Mouse (Mus musculus): ENCODE results near the gene Vps35l. TPM values are rescaled to one million over a fixed set of nuclear protein-coding genes. Genes with fewer than 3 reads are reported as not detected.

The Vps35l gene
- polyA plus RNA-seq, 1 experiment from 2014 or later = 46.3 TPM

DNA sequence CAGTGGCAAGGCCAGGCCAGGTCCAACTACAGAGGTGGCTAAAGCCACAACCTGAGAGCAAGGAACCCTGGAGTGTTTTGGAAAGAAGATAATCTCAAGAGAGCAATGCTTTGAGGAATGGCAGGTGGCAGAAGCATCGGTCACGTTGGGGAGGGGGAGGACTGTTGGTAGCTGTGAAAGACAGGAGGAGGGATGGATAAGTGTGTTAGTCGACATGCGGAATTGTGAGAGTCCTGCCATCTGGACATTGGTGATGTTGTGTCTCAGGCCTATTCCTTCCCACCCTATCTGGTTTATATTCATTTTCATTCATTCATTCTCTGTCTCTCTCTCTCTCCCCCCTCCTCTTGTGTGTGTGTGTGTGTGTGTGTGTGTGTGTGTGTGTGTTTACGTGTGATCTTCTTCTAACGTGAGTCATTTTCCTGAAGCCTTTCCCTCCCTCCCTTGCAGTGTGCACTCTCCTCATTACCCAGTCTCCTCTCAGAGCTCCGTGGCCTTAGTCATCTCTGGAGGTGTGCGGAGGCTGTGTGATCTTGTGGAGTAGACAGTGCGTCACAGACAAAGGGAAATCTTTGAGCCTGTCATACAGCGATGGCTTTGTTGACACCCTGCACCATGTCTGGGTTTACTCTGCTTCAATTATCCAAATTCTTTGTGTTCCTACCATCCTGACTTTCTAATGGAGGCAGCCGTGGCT is 43.4 kb downstream of the Vps35l start:
- H3K4me3 ChIP-seq = no peak overlapping the region
- ATAC-seq (ENCODE audit: extremely low read depth, insufficient number of reproducible peaks, low FRiP score, low TSS enrichment) = no peak
- 84% methylated on average over 9 of the region's 11 CpGs for WGBS

DNA sequence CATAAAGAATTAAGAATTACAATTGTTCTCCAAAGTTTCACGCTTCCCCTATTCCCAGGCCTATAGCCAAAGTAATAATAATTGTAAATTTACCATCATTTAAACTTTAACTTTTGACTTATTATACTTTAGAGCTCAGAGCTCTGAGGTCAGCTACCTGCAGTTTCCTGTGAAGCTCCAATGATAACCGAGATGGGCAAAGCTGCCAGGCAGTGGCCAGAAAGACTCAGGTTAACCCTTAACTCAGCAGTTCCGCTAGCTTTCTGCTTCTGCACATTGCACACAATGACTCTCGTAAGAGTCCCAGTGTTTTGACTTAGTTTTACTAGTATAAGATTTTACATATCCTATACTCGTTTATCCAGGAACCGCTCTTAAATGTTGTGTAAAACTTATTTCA is 46.1 kb downstream of the Vps35l start:
- H3K36me3 ChIP-seq = peaks cover 43% of the 10 kb centered on the region
- no peaks in the 10 kb centered on the region for H3K9me3 ChIP-seq
- WGBS = 81% methylated on average over 6 of the region's 6 CpGs
- peaks cover 7% of the 10 kb centered on the region; the same call in 1 of the 2 replicates for H3K4me1 ChIP-seq
- H3K27me3 ChIP-seq (replicated peaks) = no peaks in the 10 kb centered on the region
- no peak overlapping the region for H3K27ac ChIP-seq (replicated peaks)
- no peak overlapping the region for H3K9ac ChIP-seq
- no peak overlapping the region for H3K4me2 ChIP-seq
- H3K4me3 ChIP-seq = no peak overlapping the region
- no peak for ATAC-seq (ENCODE audit: extremely low read depth, insufficient number of reproducible peaks, low FRiP score, low TSS enrichment)

More for the DNA sequence above, 43.4 kb downstream of the Vps35l start:
- no peak overlapping the region for H3K4me2 ChIP-seq
- H3K9me3 ChIP-seq = no peaks in the 10 kb centered on the region
- no peak overlapping the region for H3K27ac ChIP-seq (replicated peaks)
- H3K4me1 ChIP-seq = peaks cover 2% of the 10 kb centered on the region; the same call in 1 of the 2 replicates
- peaks cover 57% of the 10 kb centered on the region for H3K36me3 ChIP-seq
- H3K27me3 ChIP-seq (replicated peaks) = no peaks in the 10 kb centered on the region
- H3K9ac ChIP-seq = no peak overlapping the region

DNA sequence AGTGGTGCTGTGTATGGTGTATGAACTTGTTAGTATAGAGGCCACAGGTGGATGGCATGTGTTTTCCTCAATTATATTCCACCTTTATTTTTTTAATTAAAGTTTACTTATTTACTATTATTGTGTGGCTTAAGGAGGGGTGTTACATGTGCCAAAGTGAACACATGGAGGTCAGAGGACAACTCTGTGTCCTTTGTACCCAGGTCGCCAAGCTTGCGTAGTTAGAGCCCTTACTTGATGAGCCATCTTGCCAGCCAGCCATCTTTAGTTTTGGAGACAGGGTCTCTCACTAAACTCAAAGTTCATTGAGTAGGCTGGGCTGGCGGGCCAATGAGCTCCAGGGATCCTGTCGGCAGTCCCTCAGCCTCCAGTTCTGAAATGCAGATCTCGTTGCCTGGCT is 47.3 kb downstream of the Vps35l start:
- WGBS = 86% methylated on average over 5 of the region's 5 CpGs
- Histone ChIP-seq H3K4me1 (peaks cover 7% of the 10 kb centered on the region; the same call in 1 of the 2 replicates), H3K36me3 (peaks cover 50% of the 10 kb centered on the region), H3K27me3 (replicated peaks) (no peaks in the 10 kb centered on the region), H3K4me2 (no peak overlapping the region), H3K27ac (replicated peaks) (no peak overlapping the region), H3K9ac (no peak overlapping the region), H3K4me3 (no peak overlapping the region), H3K9me3 (no peaks in the 10 kb centered on the region)
- ATAC-seq (ENCODE audit: extremely low read depth, insufficient number of reproducible peaks, low FRiP score, low TSS enrichment) = no peak

DNA sequence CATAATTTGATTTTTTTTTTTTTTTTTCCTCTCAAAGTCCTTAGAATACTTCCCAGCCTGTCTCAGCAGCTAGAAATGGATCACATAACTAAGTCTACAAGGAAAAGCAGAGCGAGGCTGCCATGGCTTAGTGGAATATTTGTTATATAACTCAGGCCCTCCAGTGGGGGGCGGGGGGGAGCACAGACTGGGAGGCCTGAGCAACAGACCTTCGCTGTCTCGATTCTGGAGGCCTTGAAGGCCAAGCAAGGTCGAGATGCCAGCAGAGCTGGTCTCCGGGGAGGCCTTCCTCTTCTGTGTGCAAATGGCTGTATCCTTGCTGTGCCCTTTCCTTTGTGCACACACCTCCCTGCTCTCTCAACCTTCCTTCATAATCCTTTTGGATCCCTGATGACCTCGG is 48.5 kb downstream of the Vps35l start:
- no peak for ATAC-seq (ENCODE audit: extremely low read depth, insufficient number of reproducible peaks, low FRiP score, low TSS enrichment)
- WGBS = 52% methylated on average over 7 of the region's 7 CpGs

DNA sequence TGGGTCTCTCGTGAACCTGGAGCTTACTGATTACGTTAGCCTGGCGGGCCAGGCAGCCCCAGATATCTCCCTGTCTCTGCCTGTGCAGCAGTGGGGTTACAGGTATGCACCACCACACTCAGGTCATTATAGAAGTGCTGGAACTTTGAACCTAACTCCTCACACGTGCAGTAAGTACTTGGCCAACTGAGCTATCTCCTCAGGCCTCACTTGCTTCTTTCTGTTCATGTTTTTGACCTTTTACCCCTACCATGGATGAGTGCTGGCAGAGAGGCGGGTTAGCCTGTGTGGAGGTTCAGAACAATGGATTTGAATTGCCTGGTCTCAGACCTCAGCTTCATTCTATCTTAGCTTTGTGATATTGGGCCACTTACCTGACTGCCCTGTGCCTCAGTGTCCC is 50.3 kb downstream of the Vps35l start:
- Histone ChIP-seq H3K27me3 (replicated peaks) (no peaks in the 10 kb centered on the region), H3K36me3 (peaks cover 44% of the 10 kb centered on the region), H3K9ac (no peak overlapping the region), H3K4me2 (no peak overlapping the region), H3K4me1 (peaks cover 7% of the 10 kb centered on the region; the same call in 1 of the 2 replicates), H3K9me3 (no peaks in the 10 kb centered on the region), H3K27ac (replicated peaks) (no peak overlapping the region), H3K4me3 (no peak overlapping the region)
- no peak for ATAC-seq (ENCODE audit: extremely low read depth, insufficient number of reproducible peaks, low FRiP score, low TSS enrichment)
- 76% methylated on average over 5 of the region's 5 CpGs for WGBS

More for the DNA sequence above, 48.5 kb downstream of the Vps35l start:
- peaks cover 7% of the 10 kb centered on the region; the same call in 1 of the 2 replicates for H3K4me1 ChIP-seq
- no peak overlapping the region for H3K4me2 ChIP-seq
- no peaks in the 10 kb centered on the region for H3K27me3 ChIP-seq (replicated peaks)
- no peak overlapping the region for H3K9ac ChIP-seq
- no peak overlapping the region for H3K27ac ChIP-seq (replicated peaks)
- H3K4me3 ChIP-seq = no peak overlapping the region
- H3K9me3 ChIP-seq = no peaks in the 10 kb centered on the region
- H3K36me3 ChIP-seq = peaks cover 53% of the 10 kb centered on the region

DNA sequence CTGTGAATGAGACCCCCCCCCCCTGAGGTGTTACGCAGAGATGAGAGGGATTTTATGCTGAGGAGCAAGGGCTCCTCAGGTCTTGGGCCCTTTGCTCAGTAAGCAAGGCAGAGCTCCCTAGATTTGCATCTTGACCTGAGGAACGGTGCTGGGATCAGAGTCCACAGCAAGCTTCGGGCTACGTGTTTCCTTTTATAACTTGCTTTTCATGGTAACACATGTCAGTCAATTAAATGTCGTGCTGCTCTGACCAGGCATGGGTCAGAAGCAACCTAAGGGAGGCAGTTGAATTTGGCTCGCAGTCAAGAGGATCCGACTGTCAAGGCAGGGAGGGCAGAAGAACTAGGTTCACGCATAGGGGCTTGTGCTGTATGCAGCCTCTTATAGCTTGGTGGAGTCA is 53.9 kb downstream of the Vps35l start:
- Histone ChIP-seq H3K9me3 (no peaks in the 10 kb centered on the region), H3K27me3 (replicated peaks) (no peaks in the 10 kb centered on the region), H3K4me1 (peaks cover under 1% of the 10 kb centered on the region; the same call in 1 of the 2 replicates), H3K4me2 (no peak overlapping the region), H3K4me3 (no peak overlapping the region), H3K36me3 (peaks cover 55% of the 10 kb centered on the region), H3K27ac (replicated peaks) (no peak overlapping the region), H3K9ac (no peak overlapping the region)
- ATAC-seq (ENCODE audit: extremely low read depth, insufficient number of reproducible peaks, low FRiP score, low TSS enrichment) = no peak
- 81% methylated on average over 8 of the region's 8 CpGs for WGBS

DNA sequence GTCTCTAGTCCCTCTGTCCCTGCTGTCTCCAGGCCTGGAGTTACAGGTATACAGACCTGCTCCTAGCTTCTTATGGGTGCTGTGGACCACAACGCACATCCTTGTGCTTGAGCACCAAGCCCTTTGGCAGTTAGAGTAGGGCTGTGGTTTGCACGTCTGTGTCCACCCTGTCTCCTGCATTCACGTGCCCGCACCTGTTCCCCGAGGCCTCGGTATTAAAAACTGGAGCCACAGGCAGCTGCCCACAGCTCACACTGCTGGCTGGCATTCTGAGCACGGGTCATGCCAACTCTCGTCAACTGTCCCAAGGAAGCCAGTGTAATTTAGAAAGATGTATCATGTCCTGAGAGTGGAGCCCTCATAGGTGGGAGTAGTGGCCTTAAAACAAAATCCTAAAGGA is 55.8 kb downstream of the Vps35l start:
- Histone ChIP-seq H3K9me3 (no peaks in the 10 kb centered on the region), H3K36me3 (peaks cover 65% of the 10 kb centered on the region), H3K4me3 (no peak overlapping the region), H3K27me3 (replicated peaks) (no peaks in the 10 kb centered on the region), H3K9ac (no peak overlapping the region), H3K4me2 (no peak overlapping the region), H3K27ac (replicated peaks) (no peak overlapping the region), H3K4me1 (no peaks in the 10 kb centered on the region)
- no peak for ATAC-seq (ENCODE audit: extremely low read depth, insufficient number of reproducible peaks, low FRiP score, low TSS enrichment)
- WGBS = 90% methylated on average over 8 of the region's 8 CpGs

DNA sequence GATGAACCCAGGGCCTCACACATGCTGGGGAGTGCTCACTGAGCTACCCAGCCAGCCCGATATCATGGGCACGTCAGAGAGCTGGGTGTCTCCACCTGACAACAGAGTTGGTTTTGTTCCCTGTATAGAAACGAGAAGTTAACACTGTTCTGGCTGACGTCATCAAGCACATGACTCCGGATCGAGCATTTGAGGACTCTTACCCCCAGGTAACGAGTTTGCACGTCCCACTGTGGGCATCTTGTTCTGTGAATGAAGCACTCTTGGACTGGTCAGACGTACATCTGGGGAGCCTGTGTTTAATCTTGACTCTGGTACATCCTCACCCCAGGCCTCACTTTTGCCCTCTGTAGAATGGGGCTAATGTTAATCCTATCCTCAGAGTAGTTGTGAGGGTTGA is 56.8 kb downstream of the Vps35l start:
- Histone ChIP-seq H3K4me1 (no peaks in the 10 kb centered on the region), H3K36me3 (peaks cover 64% of the 10 kb centered on the region), H3K27ac (replicated peaks) (no peak overlapping the region), H3K9me3 (no peaks in the 10 kb centered on the region), H3K9ac (no peak overlapping the region), H3K4me3 (no peak overlapping the region), H3K4me2 (no peak overlapping the region), H3K27me3 (replicated peaks) (no peaks in the 10 kb centered on the region)
- no peak for ATAC-seq (ENCODE audit: extremely low read depth, insufficient number of reproducible peaks, low FRiP score, low TSS enrichment)
- WGBS = 86% methylated on average over 9 of the region's 9 CpGs

DNA sequence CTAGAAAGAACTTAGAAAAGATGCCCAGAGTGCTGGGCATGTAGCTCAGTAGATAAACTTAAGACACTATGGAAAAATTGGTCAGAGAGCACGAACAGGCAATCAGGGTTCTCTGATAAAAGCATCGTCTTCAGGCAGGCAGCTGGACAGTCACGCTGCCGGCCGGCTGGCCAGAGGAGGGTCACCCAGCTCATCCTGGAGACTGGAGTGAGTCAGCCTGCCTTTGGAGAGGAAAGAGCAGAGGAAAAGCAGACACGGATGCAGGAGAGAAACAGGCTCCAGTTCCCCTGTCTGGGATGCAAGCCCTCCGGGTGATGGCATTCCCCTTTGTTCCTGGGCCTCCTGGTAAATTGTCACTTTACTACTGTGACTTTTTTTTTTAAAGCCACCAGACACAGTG is 57.6 kb downstream of the Vps35l start:
- no peak overlapping the region for H3K4me3 ChIP-seq
- no peak overlapping the region for H3K4me2 ChIP-seq
- no peaks in the 10 kb centered on the region for H3K9me3 ChIP-seq
- no peak overlapping the region for H3K9ac ChIP-seq
- H3K27ac ChIP-seq (replicated peaks) = no peak overlapping the region
- H3K27me3 ChIP-seq (replicated peaks) = no peaks in the 10 kb centered on the region
- H3K4me1 ChIP-seq = no peaks in the 10 kb centered on the region
- H3K36me3 ChIP-seq = peaks cover 64% of the 10 kb centered on the region
- 30% methylated on average over 7 of the region's 7 CpGs for WGBS
- no peak for ATAC-seq (ENCODE audit: extremely low read depth, insufficient number of reproducible peaks, low FRiP score, low TSS enrichment)

DNA sequence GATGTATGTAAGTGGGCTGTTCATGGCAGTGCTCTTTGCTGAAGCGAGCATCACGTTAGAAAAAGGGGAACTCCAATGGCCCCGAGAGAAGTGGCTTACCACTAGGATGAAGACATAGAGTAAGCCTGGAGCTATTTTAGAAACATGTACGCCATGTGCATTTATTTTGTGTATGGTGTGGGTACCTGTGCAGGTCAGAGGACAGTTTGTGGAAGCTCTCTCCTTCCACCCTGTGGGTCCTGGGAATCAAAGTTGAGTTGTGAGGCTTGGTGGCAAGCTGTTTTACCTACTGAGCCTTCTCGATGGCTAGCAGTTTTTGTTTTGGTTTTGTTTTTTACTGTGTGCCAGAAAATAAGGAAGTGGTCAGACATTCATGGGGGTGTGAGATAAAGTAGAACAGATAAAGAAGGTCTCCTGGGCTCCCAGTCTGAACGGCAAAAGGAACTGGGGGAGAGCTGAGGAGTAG is 58.1 kb downstream of the Vps35l start:
- 66% methylated on average over 6 of the region's 6 CpGs for WGBS
- Histone ChIP-seq H3K27ac (replicated peaks) (no peak overlapping the region), H3K4me2 (no peak overlapping the region), H3K9ac (no peak overlapping the region), H3K36me3 (peaks cover 65% of the 10 kb centered on the region), H3K4me1 (no peaks in the 10 kb centered on the region), H3K27me3 (replicated peaks) (no peaks in the 10 kb centered on the region), H3K4me3 (no peak overlapping the region), H3K9me3 (no peaks in the 10 kb centered on the region)
- ATAC-seq (ENCODE audit: extremely low read depth, insufficient number of reproducible peaks, low FRiP score, low TSS enrichment) = no peak

DNA sequence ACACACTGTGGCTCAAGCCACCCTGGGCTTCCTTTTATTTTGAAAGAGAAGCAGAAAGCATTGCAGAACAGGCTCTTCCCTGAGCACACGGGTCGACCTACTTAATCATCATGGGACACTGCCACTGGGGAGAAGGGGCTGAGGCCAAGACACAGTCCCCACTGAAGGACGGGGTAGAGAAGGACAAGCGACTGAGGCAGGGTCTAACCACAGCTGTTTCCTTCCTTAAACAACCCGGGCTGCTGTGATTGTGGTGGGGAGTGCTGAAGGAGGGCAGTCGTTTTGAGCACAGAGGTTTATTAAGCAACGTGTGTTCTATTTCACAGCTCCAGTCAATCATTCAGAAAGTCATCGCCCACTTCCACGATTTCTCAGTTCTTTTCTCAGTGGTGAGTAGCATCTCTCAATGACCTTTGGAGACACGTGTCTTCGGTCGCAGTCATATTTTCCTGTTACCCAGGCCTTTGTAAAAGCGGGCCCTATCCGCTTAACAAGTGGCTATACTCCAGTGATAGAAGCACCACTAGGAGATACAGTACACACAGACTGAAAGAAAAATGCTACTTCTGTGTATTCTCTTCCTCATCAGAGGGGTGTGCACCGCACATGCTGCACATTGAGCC is 60.2 kb downstream of the Vps35l start:
- WGBS = 83% methylated on average over 15 of the region's 15 CpGs
- H3K9me3 ChIP-seq = no peaks in the 10 kb centered on the region
- H3K4me2 ChIP-seq = no peak overlapping the region
- H3K36me3 ChIP-seq = peaks cover 68% of the 10 kb centered on the region
- H3K4me1 ChIP-seq = no peaks in the 10 kb centered on the region
- no peak overlapping the region for H3K4me3 ChIP-seq
- no peak for ATAC-seq (ENCODE audit: extremely low read depth, insufficient number of reproducible peaks, low FRiP score, low TSS enrichment)
- no peak overlapping the region for H3K27ac ChIP-seq (replicated peaks)
- no peaks in the 10 kb centered on the region for H3K27me3 ChIP-seq (replicated peaks)
- H3K9ac ChIP-seq = no peak overlapping the region

DNA sequence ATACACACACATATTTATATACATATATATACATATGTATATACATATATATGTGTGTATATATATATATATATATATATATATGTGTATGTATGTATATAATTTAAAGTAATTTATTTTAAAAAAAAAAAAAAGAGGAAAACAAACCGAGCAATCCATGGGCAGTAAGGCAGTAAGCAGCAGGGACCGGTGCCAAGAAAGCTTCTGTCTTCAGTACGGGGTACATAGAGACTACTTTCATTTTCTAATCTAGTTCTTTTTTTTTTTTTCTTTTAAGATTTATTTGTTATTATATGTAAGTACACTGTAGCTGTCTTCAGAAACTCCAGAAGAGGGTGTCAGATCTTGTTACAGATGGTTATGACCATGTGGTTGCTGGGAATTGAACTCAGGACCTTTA is 61.8 kb downstream of the Vps35l start:
- Histone ChIP-seq H3K4me3 (no peak overlapping the region), H3K9me3 (no peaks in the 10 kb centered on the region), H3K9ac (no peak overlapping the region), H3K4me2 (no peak overlapping the region), H3K27ac (replicated peaks) (no peak overlapping the region), H3K4me1 (peaks cover 9% of the 10 kb centered on the region), H3K27me3 (replicated peaks) (no peaks in the 10 kb centered on the region), H3K36me3 (peaks cover 60% of the 10 kb centered on the region)
- WGBS = 91% methylated on average over 3 of the region's 3 CpGs
- no peak for ATAC-seq (ENCODE audit: extremely low read depth, insufficient number of reproducible peaks, low FRiP score, low TSS enrichment)

Data from heart, embryonic 13.5 days (tissue).